Mouse (Mus musculus) cerebellum, adult 2 months (tissue): ENCODE measurements at regions not wholly inside any gene's neighbourhood (a gene's known extent, or its start where the extent isn't known, plus 50 kb on each side); places are given as distances from the start of the nearest gene placed in this dataset.

Source experiments
- CTCF ChIP-seq: fragments of 200-500 bp; IDR thresholded peaks from 2 replicates; pipeline ENCODE4 v1.5.1; 2011; ENCODE audit warnings: low read depth, mild to moderate bottlenecking, control low read depth, low read length, moderate library complexity, borderline replicate concordance; ENCODE audit not compliant: insufficient read depth
- POLR2A ChIP-seq: fragments of 200-500 bp; IDR thresholded peaks from 2 replicates; pipeline ENCODE4 v1.6.1; 2011; ENCODE audit warnings: low read length, control low read depth, borderline replicate concordance; ENCODE audit not compliant: insufficient read depth

DNA sequence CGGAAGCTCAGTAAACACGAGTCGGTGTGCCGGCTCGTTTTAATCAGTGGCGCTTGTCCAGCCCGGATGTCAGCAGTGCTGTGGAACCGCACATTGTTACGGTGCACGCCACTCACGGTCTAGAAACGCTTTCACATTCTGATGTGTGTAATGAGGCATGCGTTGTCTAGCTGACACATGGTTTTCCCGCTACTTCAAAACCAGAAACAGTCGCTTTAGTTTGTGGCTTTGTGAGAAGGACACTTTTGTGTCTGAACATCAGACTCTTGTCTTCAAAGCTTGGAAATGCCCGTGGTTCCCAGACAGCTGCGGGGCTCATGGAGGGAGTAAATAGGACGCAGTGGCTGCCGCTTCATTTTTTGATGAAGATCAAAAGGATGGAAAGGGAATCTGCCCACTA lies 77.0 kb upstream of the Lgr5 start:
- no peak for TF ChIP-seq CTCF
- TF ChIP-seq POLR2A, result no peak
